Mouse (Mus musculus) stomach, embryonic 15.5 days (tissue): Measurements from ENCODE around the gene Chpf. TPM values are rescaled to one million over a fixed set of nuclear protein-coding genes. Genes with fewer than 3 reads are reported as not detected.

Source experiments
- ATAC-seq: fragments of 200-750 bp; cut with Nextera tagmentation; 2 replicates; pipeline ENCODE4 v1.8.0; 2017; ENCODE audit warnings: low read depth, moderate number of reproducible peaks, moderate TSS enrichment; ENCODE audit not compliant: insufficient read depth, low FRiP score
- H3K27ac ChIP-seq: fragments of 300-500 bp; sonication (generic); 2 replicates; pipeline ENCODE4 v1.5.1; 2015; ENCODE audit warnings: mild to moderate bottlenecking, inconsistent platforms
- H3K27me3 ChIP-seq: fragments of 300-500 bp; sonication (generic); replicated peaks from 2 replicates; pipeline ENCODE4 v1.6.1; 2015; ENCODE audit warnings: inconsistent platforms
- H3K36me3 ChIP-seq: fragments of 300-500 bp; sonication (generic); 2 replicates; pipeline ENCODE4 v1.6.1; 2015; ENCODE audit warnings: inconsistent platforms
- H3K4me1 ChIP-seq: fragments of 300-500 bp; sonication (generic); 2 replicates; pipeline ENCODE4 v1.6.1; 2015; ENCODE audit warnings: inconsistent platforms
- H3K4me2 ChIP-seq: fragments of 300-500 bp; sonication (generic); 2 replicates; pipeline ENCODE4 v1.6.1; 2015; ENCODE audit warnings: mild to moderate bottlenecking, inconsistent platforms
- H3K4me3 ChIP-seq: fragments of 300-500 bp; sonication (generic); replicated peaks from 2 replicates; pipeline ENCODE4 v1.5.1; 2015; ENCODE audit warnings: inconsistent platforms
- H3K9ac ChIP-seq: fragments of 300-500 bp; sonication (generic); 2 replicates; pipeline ENCODE4 v1.6.1; 2015; ENCODE audit warnings: inconsistent platforms
- H3K9me3 ChIP-seq: fragments of 300-500 bp; sonication (generic); 2 replicates; pipeline ENCODE4 v1.6.1; 2016; ENCODE audit warnings: inconsistent platforms
- WGBS: fragments of 180-500 bp; shearing (Covaris S2); methylation state at CpG from one replicate; pipeline ENCODE4 v1.1.7; 2015; 5-methylcytosine and 5-hydroxymethylcytosine counted together
- polyA plus RNA-seq: library from polyadenylated mRNA; unstranded; fragments of >200 nt; fragmentation: Nextera tagmentation; extraction: Ambion mirVana; gene quantifications from 2 replicates; pipeline ENCODE4 v1.2.1, GENCODE M21; 2015

The Chpf gene
- polyA plus RNA-seq, 1 experiment from 2014 or later: 41.9 TPM

- Histone ChIP-seq H3K36me3 (peaks cover 10% of the 10 kb centered on the region), H3K9me3 (no peaks in the 10 kb centered on the region), H3K27ac (peak within 1 kb of the TSS; percentile 98), H3K27me3 (no peaks in the 10 kb centered on the region), H3K4me2 (peak within 1 kb of the TSS; percentile 92), H3K9ac (peak within 1 kb of the TSS; percentile 98), H3K4me1 (peaks cover 42% of the 10 kb centered on the region), H3K4me3 (peak within 1 kb of the TSS; percentile 91)
- WGBS: 55% methylated on average over 10 of the region's 10 CpGs
- ATAC-seq: no peak
Observed at GRCm38 (mm10) chr1:75507006-75507405, 27.9 kb upstream of the Chpf start, which contains the start of gene Inha. TSS of gene Inha (plus strand) at chr1:75507077.

GRCm38 (mm10) chr1:75505956-75506831, 27.1 kb upstream of the Chpf start, which contains the start of gene Obsl1:
TSS of gene Obsl1 (minus strand) at chr1:75506452.
- Histone ChIP-seq H3K27me3 (no peaks in the 10 kb centered on the region), H3K4me1 (peaks cover 34% of the 10 kb centered on the region), H3K36me3 (peaks cover 18% of the 10 kb centered on the region), H3K4me3 (peak within 1 kb of the TSS; percentile 91), H3K4me2 (peak within 1 kb of the TSS; percentile 92), H3K9me3 (no peaks in the 10 kb centered on the region), H3K27ac (peak within 1 kb of the TSS; percentile 98), H3K9ac (peak within 1 kb of the TSS; percentile 98)
- ATAC-seq: peak; percentile 90
- WGBS: under 1% methylated on average over 65 of the region's 65 CpGs

- under 1% methylated on average over 83 of the region's 84 CpGs for WGBS
- Histone ChIP-seq H3K36me3 (peaks cover 21% of the 10 kb centered on the region), H3K4me1 (peaks cover 34% of the 10 kb centered on the region), H3K27ac (peak overlapping the region; percentile 98), H3K27me3 (no peaks in the 10 kb centered on the region), H3K4me3 (peak overlapping the region; percentile 91), H3K9me3 (no peaks in the 10 kb centered on the region), H3K4me2 (peak overlapping the region; percentile 92), H3K9ac (peak overlapping the region; percentile 98)
- ATAC-seq: peak; percentile 12; the same call in 1 of the 2 replicates
Observed at GRCm38 (mm10) chr1:75505159-75505955, 26.2 kb upstream of the Chpf start.

- Histone ChIP-seq H3K27ac (peak overlapping the region; percentile 98; the same call in 1 of the 2 replicates), H3K9me3 (no peaks in the 10 kb centered on the region), H3K4me1 (peaks cover 34% of the 10 kb centered on the region), H3K4me3 (peak overlapping the region; percentile 91), H3K27me3 (no peaks in the 10 kb centered on the region), H3K9ac (peak overlapping the region; percentile 98), H3K36me3 (peaks cover 28% of the 10 kb centered on the region), H3K4me2 (peak overlapping the region; percentile 92)
- ATAC-seq: no peak
- WGBS: 49% methylated on average over 9 of the region's 9 CpGs
Observed at GRCm38 (mm10) chr1:75504256-75505045, 25.3 kb upstream of the Chpf start.

DNA sequence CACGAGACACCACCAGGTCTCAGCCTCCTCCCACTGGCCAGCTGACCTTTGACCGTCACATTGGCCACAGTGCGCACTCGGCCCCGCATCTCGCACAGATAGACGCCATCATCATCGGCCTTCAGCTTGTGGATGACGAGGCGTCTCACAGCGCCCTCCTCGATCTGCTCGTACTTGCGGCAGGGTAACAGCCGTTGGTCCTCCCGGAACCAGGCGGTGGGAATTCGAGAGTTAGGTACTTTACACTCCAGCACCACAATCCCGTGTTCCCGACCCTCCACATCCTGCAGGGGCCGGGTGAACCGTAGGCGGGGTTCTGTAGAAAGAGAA, 24.5 kb upstream of the Chpf start:
- peaks cover 34% of the 10 kb centered on the region for H3K4me1 ChIP-seq

GRCm38 (mm10) chr1:75502945-75503650, 24.0 kb upstream of the Chpf start:
- Histone ChIP-seq H3K4me3 (peak overlapping the region; percentile 12; the same call in 1 of the 2 replicates), H3K4me2 (0 out of 2 replicates have a peak overlapping the region, but pooled peaks have one; percentile 3), H3K4me1 (peaks cover 34% of the 10 kb centered on the region), H3K9me3 (no peaks in the 10 kb centered on the region), H3K27ac (no peak overlapping the region), H3K27me3 (no peaks in the 10 kb centered on the region), H3K9ac (no peak overlapping the region), H3K36me3 (peaks cover 40% of the 10 kb centered on the region)
- whole genome bisulfite sequencing: 85% methylated on average over 25 of the region's 25 CpGs
- ATAC-seq: no peak

More for the DNA sequence above, 24.5 kb upstream of the Chpf start:
- H3K9me3 ChIP-seq: no peaks in the 10 kb centered on the region
- no peak overlapping the region for H3K9ac ChIP-seq
- peak overlapping the region; percentile 12; the same call in 1 of the 2 replicates for H3K4me3 ChIP-seq
- peaks cover 35% of the 10 kb centered on the region for H3K36me3 ChIP-seq
- H3K27me3 ChIP-seq: no peaks in the 10 kb centered on the region
- no peak for ATAC-seq
- 69% methylated on average over 23 of the region's 23 CpGs for WGBS
- H3K27ac ChIP-seq: no peak overlapping the region
- peak overlapping the region; percentile 92 for H3K4me2 ChIP-seq

- H3K36me3 ChIP-seq: peaks cover 52% of the 10 kb centered on the region
- H3K4me2 ChIP-seq: no peak overlapping the region
- no peak overlapping the region for H3K4me3 ChIP-seq
- WGBS: 96% methylated on average over 9 of the region's 9 CpGs
- H3K27ac ChIP-seq: no peak overlapping the region
- no peaks in the 10 kb centered on the region for H3K9me3 ChIP-seq
- H3K4me1 ChIP-seq: peaks cover 27% of the 10 kb centered on the region
- ATAC-seq: no peak
- H3K9ac ChIP-seq: no peak overlapping the region
- H3K27me3 ChIP-seq: no peaks in the 10 kb centered on the region
Observed at GRCm38 (mm10) chr1:75501905-75502304, 22.8 kb upstream of the Chpf start.

DNA sequence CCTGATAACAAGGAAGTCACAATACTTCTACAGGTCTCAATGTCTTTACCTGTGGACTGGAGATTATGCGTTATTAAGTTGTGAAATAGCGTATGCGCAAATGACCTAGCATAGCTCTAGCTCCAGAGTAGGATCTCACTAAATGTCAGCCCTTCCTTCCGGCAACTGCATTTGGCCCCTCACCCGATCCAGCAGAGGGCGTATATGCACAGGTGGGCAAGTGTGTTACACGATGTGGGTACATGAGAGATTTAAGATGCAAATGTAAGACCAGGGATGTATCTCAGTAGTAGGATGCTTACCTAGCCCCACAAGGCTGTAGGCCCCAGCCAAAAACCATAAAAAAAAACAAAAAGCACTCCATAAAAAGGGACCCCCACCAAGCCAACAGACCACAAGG, 20.3 kb upstream of the Chpf start:
- Histone ChIP-seq H3K4me1 (peaks cover 16% of the 10 kb centered on the region), H3K27ac (no peak overlapping the region), H3K9me3 (no peaks in the 10 kb centered on the region), H3K4me2 (no peak overlapping the region), H3K36me3 (peaks cover 57% of the 10 kb centered on the region), H3K9ac (no peak overlapping the region), H3K27me3 (no peaks in the 10 kb centered on the region), H3K4me3 (no peak overlapping the region)
- no peak for ATAC-seq
- WGBS: 79% methylated on average over 7 of the region's 7 CpGs

DNA sequence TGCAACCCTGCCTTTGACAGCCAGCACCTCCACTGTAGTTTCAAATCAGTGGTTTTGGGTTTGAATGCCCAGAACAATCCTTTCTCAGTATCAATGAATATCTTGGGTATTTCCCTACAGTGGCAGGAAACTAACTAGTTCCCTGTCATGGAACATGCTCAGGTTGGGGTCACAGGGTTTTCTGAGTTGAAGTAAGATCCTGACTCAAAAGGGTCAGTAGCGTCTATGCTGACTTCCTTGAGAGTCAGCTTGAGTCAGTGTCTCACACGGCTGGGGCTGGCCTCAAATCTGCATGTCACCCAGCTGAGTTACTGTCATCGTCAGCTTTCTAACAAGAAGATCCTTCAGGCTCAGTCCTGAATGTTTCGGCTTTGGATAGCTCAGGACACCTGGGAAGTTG, 19.8 kb upstream of the Chpf start:
- Histone ChIP-seq H3K36me3 (peaks cover 57% of the 10 kb centered on the region), H3K27me3 (no peaks in the 10 kb centered on the region), H3K27ac (no peak overlapping the region), H3K9me3 (no peaks in the 10 kb centered on the region), H3K4me2 (no peak overlapping the region), H3K4me1 (peaks cover 10% of the 10 kb centered on the region), H3K4me3 (no peak overlapping the region), H3K9ac (no peak overlapping the region)
- no peak for ATAC-seq
- 86% methylated on average over 4 of the region's 4 CpGs for WGBS

DNA sequence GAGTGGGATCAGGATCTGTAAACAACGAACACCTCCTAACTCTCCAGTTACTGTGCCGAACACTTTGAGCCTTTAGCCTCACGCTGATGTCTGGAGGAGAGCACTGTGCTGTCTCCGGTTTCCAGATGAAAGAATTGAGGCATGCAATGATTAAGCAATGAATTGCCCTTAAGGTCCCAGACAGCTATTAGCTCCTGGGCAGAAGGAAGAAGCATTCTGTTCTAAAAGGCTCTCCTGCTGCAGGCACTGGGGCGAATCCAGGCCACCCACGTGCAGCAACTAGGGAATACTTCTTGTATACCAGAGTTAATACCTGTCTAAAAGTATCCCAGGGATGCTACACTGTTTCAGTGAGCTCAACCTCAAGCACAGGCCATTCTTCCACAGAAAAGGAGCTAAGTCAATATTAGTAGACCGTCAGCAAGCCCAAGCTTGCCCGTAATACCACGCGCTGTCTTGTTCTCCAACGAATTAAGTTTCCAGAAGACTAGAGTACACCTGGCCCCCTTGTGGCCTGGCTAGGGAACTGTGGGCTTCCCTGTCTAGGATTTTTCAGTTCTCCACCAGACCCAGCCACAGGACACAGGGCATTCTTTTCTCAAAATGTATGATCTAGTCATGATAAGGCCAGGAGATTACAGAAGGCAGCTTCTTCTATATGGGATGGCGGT, 15.9 kb upstream of the Chpf start:
- Histone ChIP-seq H3K36me3 (peaks cover 56% of the 10 kb centered on the region), H3K9me3 (no peaks in the 10 kb centered on the region), H3K4me2 (no peak overlapping the region), H3K27ac (no peak overlapping the region), H3K27me3 (no peaks in the 10 kb centered on the region), H3K9ac (no peak overlapping the region), H3K4me1 (no peaks in the 10 kb centered on the region), H3K4me3 (no peak overlapping the region)
- 46% methylated on average over 12 of the region's 12 CpGs for WGBS
- peak; percentile 42; the same call in 1 of the 2 replicates for ATAC-seq
